Mouse (Mus musculus) midbrain, embryonic 11.5 days (tissue): ENCODE measurements around the gene Agpat2. TPM values are rescaled to one million over a fixed set of nuclear protein-coding genes. Genes with fewer than 3 reads are reported as not detected.

Source experiments
- ATAC-seq: fragments of 200-750 bp; cut with Nextera tagmentation; 2 replicates; pipeline ENCODE4 v1.8.0; 2017; ENCODE audit warnings: moderate TSS enrichment, moderate library complexity; ENCODE audit not compliant: low FRiP score
- DNase-seq: peaks from one replicate; pipeline ENCODE4 v3.0.0; 2015; ENCODE audit warnings: low spot score; ENCODE audit errors: missing footprints
- H3K27ac ChIP-seq: fragments of 300-500 bp; sonication (generic); 2 replicates; pipeline ENCODE4 v1.5.1; 2014; ENCODE audit warnings: low read depth, low read length
- H3K27me3 ChIP-seq: fragments of 300-500 bp; sonication (generic); 2 replicates; pipeline ENCODE4 v1.6.1; 2014; ENCODE audit warnings: mild to moderate bottlenecking, low read length, moderate library complexity, mixed read lengths; ENCODE audit not compliant: control insufficient read depth, insufficient read depth
- H3K36me3 ChIP-seq: fragments of 300-500 bp; sonication (generic); 2 replicates; pipeline ENCODE4 v1.6.1; 2014; ENCODE audit warnings: mild to moderate bottlenecking, low read length, moderate library complexity, mixed read lengths; ENCODE audit not compliant: control insufficient read depth, insufficient read depth
- H3K4me1 ChIP-seq: fragments of 300-500 bp; sonication (generic); 2 replicates; pipeline ENCODE4 v1.6.1; 2014; ENCODE audit warnings: low read length; ENCODE audit not compliant: control insufficient read depth, insufficient read depth
- H3K4me2 ChIP-seq: fragments of 300-500 bp; sonication (generic); 2 replicates; pipeline ENCODE4 v1.6.1; 2014; ENCODE audit warnings: mild to moderate bottlenecking, moderate library complexity
- H3K4me3 ChIP-seq: fragments of 300-500 bp; sonication (generic); 2 replicates; pipeline ENCODE4 v1.5.1; 2014; ENCODE audit warnings: low read depth, low read length
- H3K9ac ChIP-seq: fragments of 300-500 bp; sonication (generic); 2 replicates; pipeline ENCODE4 v1.6.1; 2014; ENCODE audit warnings: low read length
- H3K9me3 ChIP-seq: fragments of 300-500 bp; sonication (generic); 2 replicates; pipeline ENCODE4 v1.6.1; 2016; ENCODE audit warnings: low read length; ENCODE audit not compliant: control insufficient read depth
- WGBS: fragments of 180-500 bp; shearing (Covaris S2); extraction: QIAGEN DNeasy Blood & Tissue Kit; methylation state at CpG from one replicate; pipeline ENCODE4 v1.1.7; 2014; 5-methylcytosine and 5-hydroxymethylcytosine counted together
- polyA plus RNA-seq: library from polyadenylated mRNA; unstranded; fragments of >200 nt; fragmentation: Nextera tagmentation; extraction: Ambion mirVana; gene quantifications from 2 replicates; pipeline ENCODE4 v1.2.1, GENCODE M21; 2014

The Agpat2 gene
- 8.2 TPM in 2 replicates for polyA plus RNA-seq

- Histone ChIP-seq H3K27ac (no peak within 1 kb of the TSS), H3K9me3 (no peaks in the 10 kb centered on the region), H3K9ac (peak within 1 kb of the TSS; percentile 62), H3K4me1 (peaks cover 9% of the 10 kb centered on the region), H3K36me3 (no peaks in the 10 kb centered on the region), H3K4me3 (peak within 1 kb of the TSS; percentile 49), H3K27me3 (peaks cover 26% of the 10 kb centered on the region), H3K4me2 (peak within 1 kb of the TSS; percentile 73)
- peak; percentile 71 for ATAC-seq
- peak; percentile 96 for DNase-seq
- WGBS: 1% methylated on average over 93 of the region's 103 CpGs
Observed at GRCm38 (mm10) chr2:26603720-26604671, at the start of gene Agpat2. Agpat2 (minus strand) TSS chr2:26604417.

GRCm38 (mm10) chr2:26646643-26647293 is 42.6 kb upstream of the Agpat2 start:
- no peaks in the 10 kb centered on the region for H3K9me3 ChIP-seq
- no peaks in the 10 kb centered on the region for H3K36me3 ChIP-seq
- WGBS: 20% methylated on average over 3 of the region's 3 CpGs
- DNase-seq: peak; percentile 98
- no peak overlapping the region for H3K4me2 ChIP-seq
- no peak overlapping the region for H3K9ac ChIP-seq
- peak; percentile 96 for ATAC-seq
- no peak overlapping the region for H3K4me3 ChIP-seq
- H3K4me1 ChIP-seq: no peaks in the 10 kb centered on the region
- H3K27ac ChIP-seq: no peak overlapping the region
- no peaks in the 10 kb centered on the region for H3K27me3 ChIP-seq

DNA sequence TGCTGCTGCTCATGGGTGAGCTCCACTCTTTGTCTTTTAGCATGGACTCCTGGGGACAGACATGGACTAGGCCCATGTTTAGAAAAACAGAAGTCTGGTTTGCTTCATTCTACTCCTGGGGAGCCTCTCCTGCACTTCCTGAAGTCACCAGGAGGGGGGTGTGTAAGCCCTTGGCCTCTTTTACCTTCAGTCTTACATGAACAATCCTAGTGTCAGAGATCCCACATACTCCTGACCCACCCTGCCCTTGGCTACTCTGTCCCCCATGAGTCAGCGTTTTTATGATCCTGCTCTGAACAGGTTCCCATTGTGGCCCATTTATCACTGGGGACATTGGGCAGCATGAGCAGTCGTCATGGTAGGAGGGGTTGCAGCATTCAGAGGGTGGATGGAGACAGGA is 39.7 kb upstream of the Agpat2 start:
- no peak for ATAC-seq
- Histone ChIP-seq H3K4me2 (no peak overlapping the region), H3K36me3 (no peaks in the 10 kb centered on the region), H3K27me3 (no peaks in the 10 kb centered on the region), H3K9ac (no peak overlapping the region), H3K9me3 (no peaks in the 10 kb centered on the region), H3K4me1 (peaks cover 4% of the 10 kb centered on the region), H3K27ac (no peak overlapping the region), H3K4me3 (no peak overlapping the region)
- 64% methylated on average over 2 of the region's 2 CpGs for WGBS
- peak; percentile 92 for DNase-seq

DNA sequence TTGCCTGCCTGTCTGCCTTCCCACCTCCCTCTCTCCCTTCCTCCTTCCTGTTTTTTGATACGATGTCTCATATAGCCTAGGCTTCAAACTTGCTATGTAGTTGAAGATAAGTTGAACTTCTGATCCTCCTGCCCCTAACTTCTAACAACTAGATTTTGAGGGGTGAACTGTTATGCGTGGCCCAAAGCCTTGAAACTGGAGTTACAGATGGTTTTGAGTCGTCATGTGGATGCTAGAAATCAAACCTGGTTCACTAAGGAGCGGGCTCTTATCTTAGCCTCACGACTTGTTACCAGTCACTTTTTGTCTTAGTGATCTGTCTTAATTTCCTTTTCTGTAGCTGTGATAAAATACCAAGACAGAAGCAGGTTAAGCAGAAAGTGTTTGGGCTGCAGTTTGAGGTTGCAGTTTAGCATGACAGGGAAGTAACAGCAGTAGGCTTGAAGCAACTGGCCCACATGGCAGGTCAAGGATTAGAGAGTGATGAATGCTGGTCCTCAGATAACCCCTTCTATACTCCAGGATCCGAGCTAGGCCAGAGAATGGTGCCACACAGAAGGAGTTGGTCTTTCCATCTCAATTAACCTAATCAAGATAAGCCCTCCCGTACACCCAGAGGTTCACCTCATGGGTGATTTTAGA is 36.9 kb upstream of the Agpat2 start:
- Histone ChIP-seq H3K27ac (no peak overlapping the region), H3K4me3 (no peak overlapping the region), H3K36me3 (peaks cover 16% of the 10 kb centered on the region; the same call in 1 of the 2 replicates), H3K4me1 (peaks cover 16% of the 10 kb centered on the region), H3K9me3 (no peaks in the 10 kb centered on the region), H3K27me3 (no peaks in the 10 kb centered on the region), H3K4me2 (no peak overlapping the region), H3K9ac (no peak overlapping the region; the same call in 1 of the 2 replicates)
- no peak for DNase-seq
- ATAC-seq: no peak
- 85% methylated on average over 7 of the region's 7 CpGs for WGBS

DNA sequence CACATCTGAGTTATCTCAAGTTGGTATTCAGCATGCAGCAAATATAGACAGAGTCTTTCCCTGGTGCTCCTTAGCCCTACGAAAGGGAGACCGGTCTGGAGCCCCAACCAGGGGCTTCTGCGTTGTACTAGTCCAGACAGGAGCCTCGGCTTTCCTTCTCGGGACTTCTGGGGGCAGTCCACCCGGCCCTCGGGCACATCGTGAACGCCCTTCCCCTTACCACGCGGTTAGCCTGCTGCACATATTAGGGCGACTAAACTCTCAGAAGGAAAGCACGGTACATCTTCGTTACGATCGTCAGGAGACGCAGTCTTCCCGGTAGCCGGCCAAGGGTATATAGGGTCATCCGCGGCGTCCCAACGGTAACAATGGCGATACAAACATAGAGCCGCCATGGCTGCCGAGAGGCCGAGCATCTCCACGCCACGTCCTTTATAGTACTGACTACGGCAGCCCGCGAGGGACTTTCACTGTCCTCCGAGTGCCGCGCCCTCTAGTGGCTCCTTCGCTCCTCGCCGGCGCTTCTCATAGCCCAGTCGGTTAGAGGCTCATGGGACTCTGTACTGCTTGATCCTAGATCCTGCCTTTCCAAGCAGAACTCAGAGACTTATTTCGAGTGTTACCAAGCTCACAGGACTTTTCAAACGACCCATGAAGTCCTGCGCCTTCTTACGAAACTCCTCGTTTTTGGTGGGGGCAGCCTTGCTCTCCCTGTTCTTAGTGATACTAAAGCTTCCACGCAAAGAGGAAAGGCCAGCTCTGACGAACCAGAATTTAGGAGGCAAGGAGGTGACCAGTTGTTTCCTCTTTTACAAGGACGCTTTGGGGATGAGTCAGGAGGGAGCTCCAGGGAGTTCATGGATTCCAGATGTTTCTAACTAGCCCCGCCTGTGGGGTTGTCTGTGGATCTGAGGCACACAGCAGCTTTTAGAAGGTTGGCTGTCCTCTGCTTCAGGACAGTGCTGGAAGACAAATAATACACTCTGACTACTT is 35.9 kb upstream of the Agpat2 start:
- Histone ChIP-seq H3K27ac (peak overlapping the region; percentile 67; the same call in 1 of the 2 replicates), H3K4me1 (peaks cover 16% of the 10 kb centered on the region), H3K4me2 (peak overlapping the region; percentile 84), H3K27me3 (no peaks in the 10 kb centered on the region), H3K36me3 (peaks cover 26% of the 10 kb centered on the region), H3K9me3 (no peaks in the 10 kb centered on the region), H3K9ac (peak overlapping the region; percentile 96), H3K4me3 (peak overlapping the region; percentile 81)
- DNase-seq (peak; percentile 100), ATAC-seq (peak; percentile 87)
- WGBS: 4% methylated on average over 49 of the region's 49 CpGs

- Histone ChIP-seq H3K4me1 (peaks cover 16% of the 10 kb centered on the region), H3K4me2 (peak overlapping the region; percentile 84), H3K9me3 (no peaks in the 10 kb centered on the region), H3K36me3 (peaks cover 27% of the 10 kb centered on the region), H3K9ac (peak overlapping the region; percentile 96), H3K27me3 (no peaks in the 10 kb centered on the region), H3K4me3 (peak overlapping the region; percentile 81), H3K27ac (0 out of 2 replicates have a peak overlapping the region, but pooled peaks have one; percentile 9)
- peak; percentile 91 for DNase-seq
- ATAC-seq: 0 out of 2 replicates have a peak, but pooled peaks have one; percentile 13
- 14% methylated on average over 8 of the region's 8 CpGs for WGBS
Observed at GRCm38 (mm10) chr2:26639083-26639482, 34.9 kb upstream of the Agpat2 start.

- no peak for ATAC-seq
- peak overlapping the region; percentile 96 for H3K9ac ChIP-seq
- H3K27ac ChIP-seq: no peak overlapping the region
- peak overlapping the region; percentile 81 for H3K4me3 ChIP-seq
- H3K4me2 ChIP-seq: peak overlapping the region; percentile 84
- H3K9me3 ChIP-seq: no peaks in the 10 kb centered on the region
- DNase-seq: no peak
- no peaks in the 10 kb centered on the region for H3K27me3 ChIP-seq
- peaks cover 16% of the 10 kb centered on the region for H3K4me1 ChIP-seq
- H3K36me3 ChIP-seq: peaks cover 27% of the 10 kb centered on the region
- WGBS: 75% methylated on average over 5 of the region's 5 CpGs
Observed at GRCm38 (mm10) chr2:26638572-26638971, 34.4 kb upstream of the Agpat2 start.

- Histone ChIP-seq H3K9me3 (no peaks in the 10 kb centered on the region), H3K27me3 (no peaks in the 10 kb centered on the region), H3K4me2 (peak overlapping the region; percentile 84; the same call in 1 of the 2 replicates), H3K4me3 (no peak overlapping the region; the same call in 1 of the 2 replicates), H3K36me3 (peaks cover 27% of the 10 kb centered on the region), H3K27ac (no peak overlapping the region), H3K4me1 (peaks cover 16% of the 10 kb centered on the region), H3K9ac (peak overlapping the region; percentile 96)
- ATAC-seq (no peak), DNase-seq (no peak)
- WGBS: 89% methylated on average over 5 of the region's 5 CpGs
Observed at GRCm38 (mm10) chr2:26638039-26638438, 33.8 kb upstream of the Agpat2 start.
